Mouse (Mus musculus) olfactory bulb, adult 2 months (tissue): ENCODE measurements around the gene Mlst8.

Experiments
- CTCF ChIP-seq: fragments of 200-500 bp; IDR thresholded peaks from 2 replicates; pipeline ENCODE4 v1.5.1; 2012; ENCODE audit warnings: low read depth, mild to moderate bottlenecking, low read length, moderate library complexity; ENCODE audit not compliant: insufficient read depth
- POLR2A ChIP-seq: fragments of 200-500 bp; IDR thresholded peaks from 2 replicates; pipeline ENCODE4 v1.6.1; 2012; ENCODE audit warnings: mild to moderate bottlenecking, low read depth, low read length, moderate library complexity; ENCODE audit not compliant: insufficient read depth

DNA sequence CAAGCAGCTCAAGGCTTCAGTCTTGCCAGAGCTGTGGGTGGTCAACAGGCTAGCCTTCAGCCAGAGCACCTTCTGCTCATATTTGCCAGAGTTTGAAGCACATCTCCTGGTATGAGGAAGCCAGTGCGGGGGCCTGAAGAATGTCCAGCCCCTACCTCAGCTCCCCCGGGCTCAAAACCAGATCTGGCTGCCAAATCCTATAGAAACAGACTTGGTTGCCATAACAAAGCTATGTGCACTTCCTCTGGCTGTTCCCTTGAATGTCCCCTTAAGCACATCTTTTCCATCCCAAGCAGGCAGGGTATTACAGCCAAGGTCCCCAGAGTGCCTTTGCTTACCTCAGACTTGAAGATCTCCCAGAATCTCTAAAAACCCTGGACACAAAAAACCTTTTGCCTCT lies 45.9 kb upstream of the Mlst8 start:
- no peak for TF ChIP-seq POLR2A
- no peak for TF ChIP-seq CTCF
